Mouse (Mus musculus) midbrain, embryonic 11.5 days (tissue): ENCODE measurements at regions not wholly inside any gene's neighbourhood (a gene's known extent, or its start where the extent isn't known, plus 50 kb on each side); places are given as distances from the start of the nearest gene placed in this dataset.
A peak's percentile ranks its signal among the peaks of the same experiment; 100 is the strongest.

Source experiments
- ATAC-seq: fragments of 200-750 bp; cut with Nextera tagmentation; 2 replicates; pipeline ENCODE4 v1.8.0; 2017; ENCODE audit warnings: moderate TSS enrichment, moderate library complexity; ENCODE audit not compliant: low FRiP score
- DNase-seq: peaks from one replicate; pipeline ENCODE4 v3.0.0; 2015; ENCODE audit warnings: low spot score; ENCODE audit errors: missing footprints
- H3K27ac ChIP-seq: fragments of 300-500 bp; sonication (generic); 2 replicates; pipeline ENCODE4 v1.5.1; 2014; ENCODE audit warnings: low read depth, low read length
- H3K27me3 ChIP-seq: fragments of 300-500 bp; sonication (generic); 2 replicates; pipeline ENCODE4 v1.6.1; 2014; ENCODE audit warnings: mild to moderate bottlenecking, low read length, moderate library complexity, mixed read lengths; ENCODE audit not compliant: control insufficient read depth, insufficient read depth
- H3K36me3 ChIP-seq: fragments of 300-500 bp; sonication (generic); 2 replicates; pipeline ENCODE4 v1.6.1; 2014; ENCODE audit warnings: mild to moderate bottlenecking, low read length, moderate library complexity, mixed read lengths; ENCODE audit not compliant: control insufficient read depth, insufficient read depth
- H3K4me1 ChIP-seq: fragments of 300-500 bp; sonication (generic); 2 replicates; pipeline ENCODE4 v1.6.1; 2014; ENCODE audit warnings: low read length; ENCODE audit not compliant: control insufficient read depth, insufficient read depth
- H3K4me2 ChIP-seq: fragments of 300-500 bp; sonication (generic); 2 replicates; pipeline ENCODE4 v1.6.1; 2014; ENCODE audit warnings: mild to moderate bottlenecking, moderate library complexity
- H3K4me3 ChIP-seq: fragments of 300-500 bp; sonication (generic); 2 replicates; pipeline ENCODE4 v1.5.1; 2014; ENCODE audit warnings: low read depth, low read length
- H3K9ac ChIP-seq: fragments of 300-500 bp; sonication (generic); 2 replicates; pipeline ENCODE4 v1.6.1; 2014; ENCODE audit warnings: low read length
- H3K9me3 ChIP-seq: fragments of 300-500 bp; sonication (generic); 2 replicates; pipeline ENCODE4 v1.6.1; 2016; ENCODE audit warnings: low read length; ENCODE audit not compliant: control insufficient read depth
- WGBS: fragments of 180-500 bp; shearing (Covaris S2); extraction: QIAGEN DNeasy Blood & Tissue Kit; methylation state at CpG from one replicate; pipeline ENCODE4 v1.1.7; 2014; 5-methylcytosine and 5-hydroxymethylcytosine counted together

- Histone ChIP-seq H3K27ac (no peak overlapping the region), H3K9me3 (no peaks in the 10 kb centered on the region; the same call in 1 of the 2 replicates), H3K4me3 (no peak overlapping the region), H3K36me3 (no peaks in the 10 kb centered on the region), H3K4me2 (no peak overlapping the region), H3K4me1 (no peaks in the 10 kb centered on the region), H3K27me3 (no peaks in the 10 kb centered on the region), H3K9ac (no peak overlapping the region)
- WGBS, result 84% methylated on average over 6 of the region's 6 CpGs
- ATAC-seq (no peak), DNase-seq (no peak)
Measured at GRCm38 (mm10) chr11:114416168-114416567, 252.2 kb upstream of the Rpl38 start.

GRCm38 (mm10) chr11:114404401-114404800, 263.9 kb upstream of the Rpl38 start:
- H3K36me3 ChIP-seq, result no peaks in the 10 kb centered on the region
- H3K4me2 ChIP-seq, result no peak overlapping the region
- no peak overlapping the region for H3K27ac ChIP-seq
- H3K9ac ChIP-seq, result no peak overlapping the region
- WGBS, result 81% methylated on average over 4 of the region's 4 CpGs
- ATAC-seq, result no peak
- H3K4me3 ChIP-seq, result no peak overlapping the region
- DNase-seq, result no peak
- H3K27me3 ChIP-seq, result no peaks in the 10 kb centered on the region
- peaks cover 6% of the 10 kb centered on the region; the same call in 1 of the 2 replicates for H3K4me1 ChIP-seq
- no peaks in the 10 kb centered on the region; the same call in 1 of the 2 replicates for H3K9me3 ChIP-seq

GRCm38 (mm10) chr11:114402556-114403320, 265.6 kb upstream of the Rpl38 start:
- peak; percentile 61 for ATAC-seq

GRCm38 (mm10) chr11:114400701-114401100, 267.6 kb upstream of the Rpl38 start:
- Histone ChIP-seq H3K4me2 (no peak overlapping the region), H3K4me3 (no peak overlapping the region), H3K9me3 (no peaks in the 10 kb centered on the region), H3K36me3 (no peaks in the 10 kb centered on the region), H3K27me3 (no peaks in the 10 kb centered on the region), H3K9ac (no peak overlapping the region), H3K4me1 (peaks cover 6% of the 10 kb centered on the region; the same call in 1 of the 2 replicates), H3K27ac (no peak overlapping the region)
- WGBS, result 73% methylated on average over 5 of the region's 5 CpGs
- ATAC-seq (no peak), DNase-seq (no peak)

More at GRCm38 (mm10) chr11:114402556-114403320, 265.6 kb upstream of the Rpl38 start:
- H3K9me3 ChIP-seq, result no peaks in the 10 kb centered on the region
- WGBS, result 21% methylated on average over 15 of the region's 15 CpGs
- no peak overlapping the region for H3K4me3 ChIP-seq
- H3K4me1 ChIP-seq, result peaks cover 6% of the 10 kb centered on the region; the same call in 1 of the 2 replicates
- H3K9ac ChIP-seq, result peak overlapping the region; percentile 6; the same call in 1 of the 2 replicates
- no peaks in the 10 kb centered on the region for H3K27me3 ChIP-seq
- H3K27ac ChIP-seq, result no peak overlapping the region
- no peak overlapping the region for H3K4me2 ChIP-seq
- H3K36me3 ChIP-seq, result no peaks in the 10 kb centered on the region
- peak; percentile 96 for DNase-seq

- 65% methylated on average over 10 of the region's 10 CpGs for WGBS
- Histone ChIP-seq H3K4me1 (no peaks in the 10 kb centered on the region), H3K27ac (no peak overlapping the region), H3K27me3 (no peaks in the 10 kb centered on the region), H3K9me3 (no peaks in the 10 kb centered on the region), H3K4me3 (no peak overlapping the region), H3K4me2 (no peak overlapping the region), H3K36me3 (no peaks in the 10 kb centered on the region), H3K9ac (no peak overlapping the region)
- DNase-seq (no peak), ATAC-seq (no peak)
Measured at GRCm38 (mm10) chr11:114392161-114392560, 276.2 kb upstream of the Rpl38 start.

- ATAC-seq (no peak), DNase-seq (no peak)
- Histone ChIP-seq H3K4me2 (no peak overlapping the region), H3K9me3 (no peaks in the 10 kb centered on the region), H3K27ac (no peak overlapping the region), H3K9ac (no peak overlapping the region), H3K4me3 (no peak overlapping the region), H3K36me3 (no peaks in the 10 kb centered on the region), H3K27me3 (no peaks in the 10 kb centered on the region), H3K4me1 (no peaks in the 10 kb centered on the region)
- WGBS, result 70% methylated on average over 6 of the region's 6 CpGs
Measured at GRCm38 (mm10) chr11:114391553-114391952, 276.8 kb upstream of the Rpl38 start.

GRCm38 (mm10) chr11:114387091-114387490, 281.2 kb upstream of the Rpl38 start:
- H3K4me3 ChIP-seq, result no peak overlapping the region
- H3K36me3 ChIP-seq, result no peaks in the 10 kb centered on the region
- no peaks in the 10 kb centered on the region for H3K4me1 ChIP-seq
- WGBS, result 81% methylated on average over 2 of the region's 2 CpGs
- H3K9me3 ChIP-seq, result no peaks in the 10 kb centered on the region
- ATAC-seq (no peak), DNase-seq (no peak)
- H3K27me3 ChIP-seq, result no peaks in the 10 kb centered on the region
- no peak overlapping the region for H3K4me2 ChIP-seq
- H3K27ac ChIP-seq, result no peak overlapping the region
- H3K9ac ChIP-seq, result no peak overlapping the region

GRCm38 (mm10) chr11:114379411-114379824, 288.9 kb upstream of the Rpl38 start:
- Histone ChIP-seq H3K4me2 (no peak overlapping the region), H3K27me3 (no peaks in the 10 kb centered on the region), H3K27ac (no peak overlapping the region), H3K9me3 (no peaks in the 10 kb centered on the region), H3K4me1 (no peaks in the 10 kb centered on the region), H3K9ac (no peak overlapping the region), H3K4me3 (no peak overlapping the region), H3K36me3 (no peaks in the 10 kb centered on the region)
- peak; percentile 64 for DNase-seq
- no peak for ATAC-seq
- 78% methylated on average over 8 of the region's 8 CpGs for WGBS

- no peak for DNase-seq
Measured at GRCm38 (mm10) chr11:114375921-114376320, 292.4 kb upstream of the Rpl38 start.

More at GRCm38 (mm10) chr11:114375921-114376320, 292.4 kb upstream of the Rpl38 start:
- no peak for ATAC-seq
- H3K27me3 ChIP-seq, result no peaks in the 10 kb centered on the region
- no peaks in the 10 kb centered on the region for H3K4me1 ChIP-seq
- H3K9me3 ChIP-seq, result no peaks in the 10 kb centered on the region
- WGBS, result 75% methylated on average over 14 of the region's 14 CpGs
- H3K4me2 ChIP-seq, result no peak overlapping the region
- no peaks in the 10 kb centered on the region for H3K36me3 ChIP-seq
- H3K9ac ChIP-seq, result no peak overlapping the region
- no peak overlapping the region for H3K27ac ChIP-seq
- H3K4me3 ChIP-seq, result no peak overlapping the region
